Mouse (Mus musculus) CH12F3 (cell line): ENCODE measurements around the gene Ppa2.

Experiments
- in situ Hi-C: fragments of 300-500 bp; cut with MboI; formaldehyde crosslinking; loops from 2 replicates; pipeline ENCODE4 v1.14.3; 2020; ENCODE audit warnings: low sequenced_read_pairs

Gene Ppa2

GRCm38 (mm10) chr3:133329406-133329805 is 19.5 kb downstream of the Ppa2 start:
- in situ Hi-C loops, result no loop called here

GRCm38 (mm10) chr3:133331184-133331866 is 21.4 kb downstream of the Ppa2 start:
- in situ Hi-C loops, result no loop called here

GRCm38 (mm10) chr3:133332280-133332679 is 22.4 kb downstream of the Ppa2 start:
- in situ Hi-C loops, result no loop called here

- in situ Hi-C loops, result no loop called here
Measured at GRCm38 (mm10) chr3:133333267-133334170, 23.6 kb downstream of the Ppa2 start.

- in situ Hi-C loops, result no loop called here
Measured at GRCm38 (mm10) chr3:133334691-133335090, 24.8 kb downstream of the Ppa2 start.

GRCm38 (mm10) chr3:133335166-133335565 is 25.3 kb downstream of the Ppa2 start:
- in situ Hi-C loops, result no loop called here

- in situ Hi-C loops, result no loop called here
Measured at GRCm38 (mm10) chr3:133336400-133336799, 26.5 kb downstream of the Ppa2 start.

GRCm38 (mm10) chr3:133338851-133339356 is 29.0 kb downstream of the Ppa2 start:
- in situ Hi-C loops, result no loop called here

GRCm38 (mm10) chr3:133339411-133339823 is 29.5 kb downstream of the Ppa2 start:
- in situ Hi-C loops, result no loop called here

GRCm38 (mm10) chr3:133341106-133341505 is 31.2 kb downstream of the Ppa2 start:
- in situ Hi-C loops, result no loop called here

GRCm38 (mm10) chr3:133347535-133347934 is 37.6 kb downstream of the Ppa2 start:
- in situ Hi-C loops, result no loop called here

- in situ Hi-C loops, result no loop called here
Measured at GRCm38 (mm10) chr3:133348847-133349246, 38.9 kb downstream of the Ppa2 start.

- in situ Hi-C loops, result no loop called here
Measured at GRCm38 (mm10) chr3:133357426-133357974, 47.6 kb downstream of the Ppa2 start.

- in situ Hi-C loops, result no loop called here
Measured at GRCm38 (mm10) chr3:133357977-133358376, 48.1 kb downstream of the Ppa2 start.

GRCm38 (mm10) chr3:133361406-133361805 is 51.5 kb downstream of the Ppa2 start:
- in situ Hi-C loops, result no loop called here

- in situ Hi-C loops, result no loop called here
Measured at GRCm38 (mm10) chr3:133364138-133364537, 54.2 kb downstream of the Ppa2 start.

GRCm38 (mm10) chr3:133366096-133366495 is 56.2 kb downstream of the Ppa2 start:
- in situ Hi-C loops, result no loop called here

GRCm38 (mm10) chr3:133378174-133378573 is 68.3 kb downstream of the Ppa2 start:
- in situ Hi-C loops, result no loop called here

GRCm38 (mm10) chr3:133379997-133380396 is 70.1 kb downstream of the Ppa2 start:
- in situ Hi-C loops, result no loop called here

- in situ Hi-C loops, result no loop called here
Measured at GRCm38 (mm10) chr3:133381519-133381918, 71.6 kb downstream of the Ppa2 start.

GRCm38 (mm10) chr3:133382147-133382546 is 72.2 kb downstream of the Ppa2 start:
- in situ Hi-C loops, result no loop called here
